Mouse (Mus musculus): ENCODE data around the gene Fam193a. TPM values are rescaled to one million over a fixed set of nuclear protein-coding genes. Genes with fewer than 3 reads are reported as not detected.

The Fam193a gene
- total RNA-seq, 2 experiments from 2014 or later: 41.3 to 42.7 TPM

DNA sequence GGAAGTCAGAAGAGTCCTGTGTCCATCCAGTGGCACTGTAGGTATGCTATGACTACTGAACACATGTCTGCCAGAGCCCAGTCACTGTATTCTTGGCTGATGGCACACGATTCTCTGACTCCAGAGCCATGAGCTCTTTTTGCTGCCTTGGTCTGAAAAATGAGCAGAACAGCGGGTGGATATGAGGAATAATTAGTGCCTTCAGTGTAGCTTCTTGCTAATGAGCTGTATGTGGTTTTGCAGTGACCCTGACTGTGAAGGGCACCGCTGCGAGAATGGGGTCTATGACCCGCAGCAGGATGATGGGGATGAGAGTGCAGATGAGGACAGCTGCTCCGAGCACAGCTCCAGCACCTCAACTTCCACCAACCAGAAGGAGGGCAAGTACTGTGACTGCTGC, 92.1 kb downstream of the Fam193a start:
- no peak for DNase-seq

DNA sequence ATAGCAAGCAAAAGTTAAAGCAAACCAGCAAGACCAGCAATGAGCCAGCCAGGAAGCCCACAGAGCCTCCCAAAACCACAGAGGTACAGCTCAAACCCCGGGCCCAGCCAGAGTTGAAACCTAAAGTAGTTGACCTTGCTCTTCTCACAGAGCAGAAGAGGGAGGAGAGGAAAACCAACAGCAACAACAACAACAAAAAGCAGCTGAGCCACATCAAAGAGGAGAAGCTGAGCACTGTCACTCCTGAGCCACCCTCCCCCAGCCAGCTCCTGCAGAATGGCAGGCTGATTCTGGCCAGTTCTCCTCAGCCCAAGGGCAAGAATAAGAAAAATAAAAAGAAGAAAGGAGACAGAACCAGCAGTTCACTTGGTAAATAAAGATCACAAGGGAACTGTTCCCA, 96.3 kb downstream of the Fam193a start:
- DNase-seq: no peak

DNA sequence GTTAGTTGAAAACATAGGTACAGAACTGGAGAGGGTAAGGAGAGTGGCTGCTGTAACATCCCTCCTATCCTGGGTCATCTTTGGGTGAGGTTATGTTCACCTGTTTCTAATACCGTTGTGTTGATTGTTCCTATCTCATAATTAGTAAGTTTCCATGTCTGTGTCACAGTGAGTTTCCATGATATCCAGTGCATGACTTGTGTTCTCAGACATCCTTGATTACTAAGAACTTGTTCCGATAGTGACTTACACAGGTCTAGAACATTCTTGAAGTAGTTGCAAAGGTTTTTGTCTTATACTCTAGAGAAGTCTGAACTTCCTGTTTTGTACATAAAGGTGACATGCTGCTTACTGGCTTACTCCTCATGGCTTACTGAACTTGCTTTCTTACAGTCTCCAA, 96.9 kb downstream of the Fam193a start:
- no peak for DNase-seq

DNA sequence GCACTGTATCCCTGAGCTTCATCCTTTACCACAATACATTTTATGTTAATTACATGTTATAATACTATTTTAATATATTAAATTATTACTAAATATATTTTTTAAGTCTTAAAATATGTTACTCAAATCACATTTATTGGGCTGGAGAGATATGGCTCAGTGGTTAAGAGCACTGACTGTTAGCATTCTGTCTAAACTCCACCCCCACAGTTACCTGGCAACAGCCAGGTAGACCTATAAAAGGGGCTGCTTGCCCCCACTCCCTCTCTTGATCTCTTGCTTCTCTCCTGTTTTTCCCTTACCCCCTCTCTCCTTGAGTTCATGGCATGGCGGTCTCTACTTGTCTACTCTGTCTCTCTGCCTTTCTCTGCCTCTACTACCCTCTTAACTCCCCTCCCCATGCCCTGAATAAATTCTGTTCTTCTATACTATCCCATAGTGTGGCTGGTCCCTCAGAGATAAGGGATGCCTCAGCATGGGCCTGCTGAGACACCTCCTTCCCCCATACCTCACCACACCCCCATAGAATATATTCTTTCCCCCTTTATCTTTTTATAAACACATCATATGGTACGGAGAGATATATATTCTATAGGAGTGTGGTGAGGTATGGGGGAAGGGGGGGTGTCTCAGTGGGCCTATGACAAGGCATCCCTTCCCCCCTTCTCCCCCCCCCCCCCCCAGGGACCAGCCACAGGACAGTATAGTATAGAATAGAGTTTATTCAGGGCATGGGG, 98.5 kb downstream of the Fam193a start:
- DNase-seq: no peak

DNA sequence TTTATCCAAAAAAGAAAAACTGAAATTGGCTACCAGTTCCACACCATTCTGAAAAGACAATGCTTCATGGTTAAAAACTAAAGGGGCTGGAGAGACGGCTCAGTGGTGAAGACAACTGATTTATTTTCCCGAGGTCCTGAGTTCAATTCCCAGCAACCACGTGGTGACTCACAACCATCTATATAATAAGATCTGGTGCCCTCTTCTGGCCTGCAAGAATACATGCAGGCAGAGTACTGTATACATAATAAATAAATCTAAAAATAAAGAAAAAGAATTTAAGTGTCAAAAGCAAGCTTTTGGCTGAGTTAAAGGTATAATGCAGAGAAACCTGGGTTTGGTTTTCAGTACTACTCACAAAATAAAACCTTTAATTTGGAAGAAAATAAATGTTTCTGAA, 111.2 kb downstream of the Fam193a start:
- DNase-seq: no peak

DNA sequence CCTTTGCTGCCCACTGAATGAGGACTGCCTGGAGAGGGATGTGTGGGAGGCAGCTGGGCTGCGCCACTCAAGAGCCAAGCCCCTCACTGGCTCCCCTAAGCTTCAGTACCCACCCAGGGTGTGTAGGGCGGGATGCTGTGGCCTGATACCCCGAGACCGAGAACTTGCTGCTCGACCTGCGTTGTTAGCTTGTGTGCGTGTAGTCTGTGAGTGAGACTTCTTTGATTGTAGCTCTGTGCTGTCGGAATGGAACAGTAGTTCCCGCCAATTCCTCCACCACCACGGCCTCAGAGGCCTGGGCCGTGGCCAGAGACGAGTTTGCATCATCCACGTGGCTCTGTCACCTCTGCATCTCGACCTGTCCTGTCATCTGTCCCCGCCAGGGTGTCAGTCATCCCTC, 116.0 kb downstream of the Fam193a start:
- DNase-seq: no peak

DNA sequence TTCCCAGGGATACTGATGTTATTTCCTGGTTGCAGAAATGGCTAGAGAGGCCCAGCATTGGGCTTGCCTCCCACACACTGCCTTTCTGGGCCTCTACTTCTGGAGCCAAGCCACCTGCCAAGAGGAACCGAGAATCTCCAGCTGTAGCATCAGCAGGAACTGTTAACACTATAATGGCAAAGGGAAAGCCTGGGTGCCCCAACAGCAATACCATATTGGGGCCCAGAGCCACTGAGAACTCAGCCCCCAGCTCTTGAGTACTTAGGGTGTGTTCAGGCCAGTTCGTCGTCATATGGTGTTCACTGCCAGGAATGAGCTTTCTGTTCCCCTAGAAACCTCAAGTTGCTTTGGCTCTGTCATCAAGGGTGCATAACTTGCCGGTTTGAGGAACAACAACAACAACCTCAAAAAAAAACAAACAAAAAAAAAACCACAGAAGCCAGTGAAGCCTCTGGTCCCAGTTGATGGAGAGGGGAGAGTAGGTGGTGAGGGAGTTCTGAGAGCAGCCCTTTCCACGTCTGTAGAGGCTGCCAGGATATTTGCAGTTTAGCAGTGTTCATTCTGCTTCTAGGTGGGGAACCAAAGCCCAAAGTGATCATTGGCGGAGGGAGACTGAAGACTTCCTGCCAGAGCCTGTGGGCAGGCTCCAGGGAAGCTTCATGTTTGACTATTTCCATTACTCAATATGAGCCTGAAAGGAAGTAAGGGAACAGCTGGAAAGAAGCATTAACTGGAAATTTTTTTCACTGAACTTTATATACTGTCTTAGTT, 117.8 kb downstream of the Fam193a start:
- DNase-seq: no peak

DNA sequence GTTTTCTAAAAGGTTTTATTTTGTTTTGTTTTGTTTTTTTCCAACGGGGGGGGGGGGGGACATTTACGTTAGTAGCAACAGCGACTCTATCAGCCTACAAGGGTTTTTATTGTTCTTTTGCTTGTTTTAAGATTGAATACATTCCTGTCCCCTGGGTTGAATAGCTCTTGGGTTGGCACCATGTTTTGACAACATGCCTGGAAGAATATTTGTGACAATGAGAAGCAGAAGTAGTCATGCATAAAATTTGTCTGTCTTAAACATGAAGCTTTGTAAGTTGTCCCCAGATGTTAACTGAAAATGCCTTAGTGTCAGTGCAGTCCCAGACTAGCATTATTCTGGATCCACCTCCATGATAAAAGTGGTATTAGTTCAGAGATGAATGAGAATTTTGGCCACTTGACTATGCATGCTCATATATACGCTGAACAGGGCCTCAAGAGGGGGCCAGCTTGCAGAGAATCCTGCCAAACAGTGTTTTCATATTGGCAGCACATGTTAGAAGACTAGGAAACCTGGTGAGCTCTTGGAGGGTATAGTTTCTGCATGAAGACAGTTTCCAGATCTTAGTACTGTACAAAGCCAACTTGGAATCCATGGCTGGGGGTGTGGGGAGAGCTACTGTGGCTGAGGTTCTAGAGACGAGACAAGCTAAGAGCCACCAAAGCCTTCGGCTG, 119.1 kb downstream of the Fam193a start:
- no peak for DNase-seq

DNA sequence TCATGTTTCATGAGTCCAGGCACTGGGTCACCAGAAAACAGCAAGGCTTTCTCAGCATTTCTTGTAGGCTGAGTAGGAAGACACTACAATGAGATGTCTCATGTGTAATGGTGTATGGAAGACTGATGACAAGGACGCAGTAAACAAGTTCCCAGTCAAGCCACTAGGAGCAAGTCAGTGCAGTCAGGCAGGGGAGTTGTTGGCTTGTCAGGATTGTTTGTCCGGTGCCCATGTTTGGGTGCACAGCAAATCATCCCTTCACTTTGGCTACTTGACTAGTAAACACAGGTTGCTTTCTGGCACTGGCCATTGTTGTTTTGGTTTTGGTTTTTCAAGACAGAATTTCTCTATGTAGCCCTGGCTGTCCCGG, 119.7 kb downstream of the Fam193a start:
- no peak for DNase-seq

DNA sequence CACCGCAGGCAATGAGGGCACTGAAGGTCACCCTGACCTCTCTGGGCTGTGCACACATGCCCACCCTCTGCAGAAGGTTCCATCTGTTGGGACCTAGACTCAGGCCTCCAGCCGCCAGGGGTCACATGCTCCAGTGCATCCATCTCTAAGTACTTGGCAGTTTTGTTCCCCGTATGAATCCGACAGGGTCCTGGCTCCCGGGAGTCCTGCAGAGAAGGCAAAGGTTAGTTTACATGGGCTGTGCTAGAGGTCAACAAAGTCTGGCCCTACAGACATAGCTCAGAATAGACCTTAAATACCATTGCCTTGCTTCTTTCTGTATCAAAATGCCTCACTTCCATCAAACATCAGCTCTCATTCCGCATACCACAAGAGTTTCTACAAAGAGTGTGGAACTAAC, 127.0 kb downstream of the Fam193a start:
- DNase-seq: no peak

DNA sequence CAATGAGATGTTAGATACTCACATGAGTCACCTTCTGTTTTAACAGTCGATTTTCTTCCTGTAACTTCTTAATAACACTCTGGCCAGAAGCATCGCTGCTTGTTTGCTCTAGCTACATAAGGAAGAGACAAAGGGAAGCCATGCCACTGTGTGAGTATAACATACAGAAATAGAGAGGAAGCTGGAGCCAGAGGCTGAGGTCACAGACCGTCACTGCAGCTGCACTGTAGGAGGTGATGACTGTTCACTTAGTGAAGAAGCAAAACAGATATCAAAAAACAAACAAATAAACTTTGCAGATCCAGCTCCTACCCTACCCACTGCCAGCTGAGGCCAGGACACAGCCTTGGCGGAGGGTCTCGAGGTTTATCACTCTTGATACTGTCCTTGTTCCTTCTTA, 131.2 kb downstream of the Fam193a start:
- DNase-seq: no peak

DNA sequence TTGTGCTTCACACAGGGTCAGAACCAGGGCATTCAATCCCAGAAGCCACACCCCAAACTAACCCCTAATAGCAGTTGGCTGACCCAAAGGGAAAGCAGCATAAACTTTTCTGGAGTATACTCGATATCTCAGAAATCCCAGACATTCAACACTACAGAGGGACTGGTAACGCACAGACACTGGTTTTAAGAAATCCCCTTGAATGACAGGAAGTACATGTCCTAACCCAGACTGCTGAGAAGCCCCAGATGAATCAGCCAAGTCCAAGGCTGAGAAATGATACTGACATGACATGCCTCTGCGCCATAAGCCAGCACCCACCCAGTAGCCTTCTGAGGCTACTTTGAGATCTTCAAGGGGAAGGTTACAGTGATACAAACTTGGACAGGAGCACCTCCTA, 131.9 kb downstream of the Fam193a start:
- no peak for DNase-seq

DNA sequence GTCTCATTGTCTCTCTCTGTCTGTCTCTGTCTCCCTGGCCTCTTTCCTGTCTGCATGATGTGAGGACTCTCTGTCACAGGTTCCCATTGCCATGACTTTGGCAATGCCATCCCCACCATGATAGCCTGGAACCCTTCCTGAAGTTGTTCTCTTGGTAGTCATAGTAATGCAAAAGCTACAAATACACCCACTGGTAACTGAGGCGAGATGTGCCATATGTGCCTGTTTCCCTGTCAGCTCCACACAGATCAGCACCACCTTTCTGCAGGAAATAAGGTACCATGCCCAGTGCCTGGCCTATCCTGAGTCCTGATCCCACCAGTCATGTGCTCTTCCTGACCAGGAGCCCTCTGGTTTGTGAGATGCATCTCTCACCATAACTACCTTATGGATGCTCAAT, 132.7 kb downstream of the Fam193a start:
- peak in 1 of 2 experiments; percentile 29 for DNase-seq

DNA sequence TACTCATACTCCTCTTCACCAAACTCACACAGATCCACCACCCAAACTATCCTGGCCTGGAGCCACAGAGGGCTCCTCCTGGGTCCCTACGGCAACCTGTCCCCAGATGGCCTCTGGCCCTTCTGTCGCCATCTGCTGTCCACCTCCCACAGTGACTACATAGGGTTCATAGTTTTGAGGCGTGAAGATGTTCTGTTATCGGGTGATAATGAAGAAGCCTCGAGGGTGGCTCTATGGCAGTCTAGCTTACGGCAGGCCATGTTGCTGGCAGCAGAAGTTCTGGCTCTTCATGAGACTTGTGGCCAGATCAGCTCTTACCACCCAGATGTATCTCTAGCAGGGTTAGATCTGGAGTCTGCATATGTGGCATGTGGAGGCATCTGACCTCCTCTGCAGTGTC, 133.1 kb downstream of the Fam193a start:
- DNase-seq: no peak

DNA sequence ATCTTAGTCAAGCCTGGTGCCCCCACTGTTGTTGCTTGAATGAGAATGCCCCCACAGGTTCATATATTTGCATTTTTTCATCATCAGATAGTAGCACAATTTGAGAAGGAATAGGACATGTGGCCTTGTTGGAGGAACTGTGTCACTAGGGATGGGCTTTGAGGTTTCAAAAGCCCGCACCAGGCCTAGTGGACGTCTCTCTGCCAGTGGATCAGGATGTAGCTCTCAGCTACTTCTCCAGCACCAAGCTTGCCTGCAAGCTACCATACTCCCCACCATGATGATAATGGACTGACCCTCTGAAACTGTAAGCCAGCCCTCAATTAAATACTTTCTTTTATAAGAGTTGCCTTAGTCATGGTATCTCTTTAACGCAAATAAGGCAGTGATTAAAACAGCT, 142.8 kb downstream of the Fam193a start:
- DNase-seq: no peak

DNA sequence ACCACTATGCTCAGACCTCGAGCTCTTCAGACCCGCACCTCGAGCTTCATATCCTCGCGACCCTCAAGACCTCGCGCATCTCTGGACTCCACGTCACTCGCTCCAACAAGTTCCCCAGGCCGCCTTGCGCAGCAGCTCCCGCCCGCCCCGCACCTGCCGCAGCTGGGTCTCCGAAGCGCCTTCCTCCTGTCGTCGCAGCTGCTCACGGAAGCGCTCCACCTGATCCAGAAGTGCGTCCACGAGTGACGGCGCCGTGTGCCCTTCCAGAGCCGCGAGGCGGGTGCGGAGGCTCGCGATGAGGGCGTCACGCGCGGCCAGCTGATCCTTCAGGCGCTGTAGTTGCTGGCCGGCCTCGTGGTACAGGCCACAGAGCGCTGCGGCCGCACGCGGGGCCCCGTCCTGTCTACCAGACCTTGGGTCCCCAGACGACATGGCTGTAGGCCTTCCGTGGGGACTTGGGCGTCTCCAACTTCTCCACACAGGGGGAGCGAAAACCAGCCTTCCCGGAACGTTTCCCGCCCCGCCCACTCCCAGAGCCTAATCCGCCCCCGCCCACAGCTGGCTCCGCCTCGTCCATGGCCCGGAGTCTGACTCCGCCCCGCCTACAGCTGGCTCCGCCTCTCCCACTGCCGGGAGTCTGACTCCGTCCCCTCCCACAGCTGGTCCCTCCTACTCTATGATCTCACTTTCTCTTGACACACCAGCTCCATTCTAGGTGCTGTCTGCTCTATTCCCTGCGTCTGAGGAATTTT, 143.9 kb downstream of the Fam193a start, which contains the start of gene Tnip2:
Gene Tnip2, minus strand, starts transcription at position 526 of the 752 bp plus-strand sequence.
- peak; percentile 90 for DNase-seq

DNA sequence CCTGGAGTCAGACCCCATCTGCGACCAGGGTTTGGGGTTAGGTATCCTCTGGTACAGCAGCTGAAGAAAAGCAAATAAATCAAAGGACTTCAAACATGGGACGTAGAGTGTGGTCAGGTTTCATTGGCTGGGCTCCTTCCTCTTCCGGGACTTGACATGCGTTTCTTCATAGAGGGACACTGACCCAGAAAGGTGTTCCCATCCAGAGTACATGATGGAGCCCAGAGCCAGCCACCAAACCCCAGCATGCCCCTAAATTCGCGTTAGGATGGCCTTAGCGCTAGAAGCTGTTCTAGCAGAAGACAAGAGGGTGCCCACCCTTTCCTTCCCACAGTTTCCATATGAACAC, 144.5 kb downstream of the Fam193a start:
- DNase-seq: no peak

DNA sequence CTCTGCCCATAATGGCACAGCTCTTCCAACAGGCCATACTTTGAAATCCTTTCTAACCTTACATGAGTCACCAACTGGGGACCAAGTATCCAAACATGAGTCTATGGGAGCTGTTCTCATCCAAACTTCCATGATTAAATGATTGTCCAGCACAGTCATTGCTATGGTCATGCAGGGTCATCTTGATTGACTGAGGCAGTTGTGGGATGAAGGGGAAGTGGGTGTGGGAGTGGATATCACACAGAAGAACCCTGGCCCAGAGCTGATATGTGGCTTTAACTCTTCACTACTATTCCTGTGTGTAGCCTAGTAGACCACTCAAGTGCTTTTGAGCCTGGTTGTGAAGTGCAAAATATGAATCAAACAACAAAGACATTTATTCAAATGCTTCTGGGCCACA, 145.4 kb downstream of the Fam193a start:
- no peak for DNase-seq

DNA sequence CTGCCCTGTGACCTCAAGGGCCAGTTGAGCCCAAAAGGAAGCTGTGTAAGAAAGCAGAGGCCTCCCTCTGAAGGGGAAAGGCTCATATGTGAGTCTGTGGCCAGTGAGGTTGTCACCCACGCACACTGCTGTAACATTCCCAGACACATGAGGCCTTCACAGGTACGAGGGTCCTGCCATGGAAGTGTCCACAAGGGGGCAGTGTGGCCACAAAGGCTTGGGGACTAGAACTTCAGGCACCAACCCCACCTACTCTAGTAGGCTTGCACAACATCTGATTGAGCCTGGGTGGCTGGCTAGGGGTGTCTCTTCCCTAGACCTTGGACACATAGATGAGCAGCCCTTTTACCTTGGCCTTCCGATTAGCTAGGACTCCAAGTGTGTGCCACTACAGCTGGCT, 148.2 kb downstream of the Fam193a start:
- peak; percentile 59 to 67 for DNase-seq

DNA sequence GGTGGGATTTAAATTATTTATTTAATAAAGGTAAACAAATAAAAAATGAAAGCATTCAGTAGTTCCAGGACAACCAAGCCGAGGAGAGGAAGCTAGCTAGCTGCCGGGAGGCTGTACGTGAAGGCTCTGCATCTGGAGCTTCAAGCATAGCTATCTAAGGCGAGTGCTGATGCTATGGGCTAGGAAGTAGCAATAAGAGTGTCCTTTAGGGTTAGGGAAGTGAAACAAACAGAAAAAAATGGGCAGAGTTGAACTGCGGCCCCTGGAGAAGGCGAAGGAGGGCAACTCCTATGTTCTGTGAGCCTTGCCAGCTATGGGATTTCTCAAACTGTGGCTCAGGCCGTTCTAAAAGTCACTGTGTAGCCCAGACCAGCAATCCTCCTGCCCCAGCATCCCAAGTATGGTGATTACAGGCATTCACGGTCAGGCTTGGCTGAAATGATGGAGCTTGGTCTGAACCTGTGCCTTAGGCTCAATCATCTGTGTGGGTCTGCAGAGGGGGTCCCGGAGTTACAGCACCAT, 149.7 kb downstream of the Fam193a start:
- no peak for DNase-seq

DNA sequence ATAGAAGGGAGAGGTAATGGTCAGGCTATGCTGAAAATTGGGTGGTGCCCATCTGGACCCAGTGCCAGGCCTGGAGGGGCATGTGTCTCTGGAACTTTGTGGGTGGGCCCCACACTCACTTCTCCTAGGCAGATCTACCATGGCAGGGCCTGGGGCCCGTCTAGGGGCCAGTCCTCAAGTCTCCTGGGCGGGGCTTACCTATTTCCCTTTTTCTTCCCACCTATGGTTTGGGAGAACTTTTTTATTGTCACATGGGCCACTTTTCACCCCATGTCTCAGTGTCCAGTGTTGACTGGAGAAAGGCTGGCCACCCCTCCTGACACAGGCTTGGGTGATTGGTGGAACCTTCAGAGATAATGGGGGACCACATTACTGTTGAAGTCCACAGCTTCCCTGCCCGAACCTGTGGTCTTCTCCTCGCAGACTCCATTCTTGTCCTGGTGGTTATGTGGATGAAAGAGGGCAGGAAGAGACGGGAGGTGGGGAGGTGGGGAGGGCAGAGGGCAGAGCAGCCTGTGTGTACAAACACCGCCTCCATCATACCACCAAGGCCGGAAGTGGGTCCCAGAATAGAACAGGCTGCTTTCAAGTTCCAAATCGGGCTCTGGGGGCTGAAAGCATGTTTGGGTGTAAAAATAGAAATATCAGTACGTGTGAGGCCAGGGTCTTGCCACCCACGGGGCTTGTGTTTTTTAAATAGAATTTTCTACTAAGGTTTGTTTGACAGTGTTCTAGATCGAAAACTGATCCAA, 150.9 kb downstream of the Fam193a start:
- DNase-seq: no peak

DNA sequence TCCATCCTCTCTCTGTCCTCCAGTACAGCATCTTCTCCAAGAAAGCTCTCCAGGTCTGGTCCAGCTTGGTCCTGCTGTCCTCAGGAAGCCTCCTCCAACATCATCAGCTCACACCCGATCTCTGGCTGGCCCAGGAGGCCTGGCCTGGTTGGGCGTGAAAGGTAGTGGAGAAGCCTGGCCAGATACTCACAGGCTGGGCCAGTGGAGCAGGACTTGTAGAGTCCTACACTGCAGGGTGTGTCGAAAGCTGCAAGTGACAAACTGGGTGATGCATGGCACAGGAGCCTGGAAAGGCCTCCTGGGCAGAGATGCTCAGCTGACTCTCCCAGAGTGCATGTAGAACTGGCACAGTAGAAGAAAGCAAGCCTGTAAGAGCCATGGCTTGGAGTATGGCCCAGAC, 151.6 kb downstream of the Fam193a start:
- no peak for DNase-seq
